Mouse (Mus musculus): ENCODE measurements around the gene Tsga10ip. TPM values are rescaled to one million over a fixed set of nuclear protein-coding genes. Genes with fewer than 3 reads are reported as not detected.
A peak's percentile ranks its signal among the peaks of the same experiment; 100 is the strongest.

Tsga10ip gene
- polyA plus RNA-seq, 1 experiment from 2014 or later, result not detected

DNA sequence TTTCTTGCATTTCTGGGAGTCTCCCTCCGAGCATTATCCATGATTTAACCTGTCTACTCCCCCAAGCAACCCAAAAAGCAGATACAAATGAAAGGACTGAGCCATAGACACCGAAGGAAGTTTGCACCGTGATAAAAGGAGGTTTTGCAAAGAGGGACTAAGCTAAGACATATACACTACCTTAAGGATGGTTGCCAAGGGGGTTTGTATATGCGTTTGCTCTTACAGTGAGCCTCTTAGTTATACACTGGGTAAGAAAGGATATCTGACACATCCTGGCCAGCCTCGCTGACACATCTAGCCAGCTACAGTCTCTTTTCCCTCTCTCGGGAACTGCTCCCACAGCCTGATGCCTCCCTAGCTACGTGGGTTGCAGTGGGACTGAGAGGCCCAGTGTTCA, 31.6 kb upstream of the Tsga10ip start:
- Histone ChIP-seq H3K27ac (peak overlapping the region; percentile 43; the same call in 1 of the 2 replicates), H3K4me2 (replicated peaks) (peak overlapping the region; percentile 51), H3K27me3 (ENCODE audit: control insufficient read depth, insufficient read depth, low read length) (no peaks in the 10 kb centered on the region), H3K4me3 (replicated peaks; ENCODE audit: low read length) (no peak overlapping the region), H3K36me3 (replicated peaks; ENCODE audit: control insufficient read depth, insufficient read depth) (0 out of 2 replicates have a peak, but pooled peaks cover under 1% of the 10 kb centered on the region), H3K9me3 (ENCODE audit: control insufficient read depth, low read length) (no peaks in the 10 kb centered on the region), H3K9ac (peak overlapping the region; percentile 39), H3K4me1 (replicated peaks; ENCODE audit: control insufficient read depth, insufficient read depth, low read length) (peaks cover 6% of the 10 kb centered on the region)
- WGBS, result 75% methylated on average over 7 of the region's 7 CpGs
- ATAC-seq (ENCODE audit: low FRiP score) (no peak), DNase-seq (ENCODE audit: low spot score) (no peak)

DNA sequence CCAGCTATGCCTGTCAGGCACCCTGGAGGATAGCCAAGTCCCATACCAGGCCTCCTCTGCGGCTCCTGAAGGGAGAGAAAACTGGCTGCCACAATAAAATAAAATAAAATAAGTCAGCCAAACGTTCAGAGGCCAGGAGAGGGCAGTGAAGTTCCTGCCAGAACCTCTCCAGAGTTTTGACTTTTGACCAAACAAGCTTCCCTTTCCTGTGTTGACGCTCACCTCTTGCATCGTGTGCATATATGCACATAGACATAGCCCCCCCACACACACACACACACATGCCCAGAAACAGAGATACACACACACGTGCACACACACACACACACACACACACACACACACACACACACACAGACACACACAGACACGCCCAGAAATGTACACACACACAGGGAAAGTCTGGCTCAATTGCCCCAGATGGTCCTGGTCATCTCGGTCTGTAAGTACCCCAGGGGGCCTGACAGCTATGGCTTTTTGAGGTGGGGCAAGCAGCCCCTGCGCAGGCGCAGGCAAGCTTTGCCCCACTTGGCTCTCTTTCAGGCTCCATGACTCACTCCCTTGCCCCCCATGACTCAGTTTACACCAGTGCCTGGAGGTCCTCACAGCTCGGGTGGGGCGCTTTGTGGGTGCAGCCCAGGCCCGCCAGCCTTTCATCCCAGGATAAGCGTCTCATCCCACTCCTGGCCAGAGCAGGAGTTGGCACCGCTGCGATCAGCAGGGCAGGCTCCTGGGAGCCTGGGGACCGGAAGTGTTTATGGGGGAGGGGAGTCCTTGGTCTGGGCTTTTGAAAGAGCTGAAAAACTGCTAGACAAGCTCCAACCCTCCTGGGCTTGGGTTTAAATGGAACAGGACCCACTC, 30.9 kb upstream of the Tsga10ip start:
- Histone ChIP-seq H3K4me3 (replicated peaks; ENCODE audit: low read length) (peak overlapping the region; percentile 17), H3K4me2 (replicated peaks) (peak overlapping the region; percentile 51), H3K36me3 (replicated peaks; ENCODE audit: control insufficient read depth, insufficient read depth) (0 out of 2 replicates have a peak, but pooled peaks cover 5% of the 10 kb centered on the region), H3K27me3 (ENCODE audit: control insufficient read depth, insufficient read depth, low read length) (no peaks in the 10 kb centered on the region), H3K9ac (peak overlapping the region; percentile 39), H3K9me3 (ENCODE audit: control insufficient read depth, low read length) (no peaks in the 10 kb centered on the region), H3K4me1 (replicated peaks; ENCODE audit: control insufficient read depth, insufficient read depth, low read length) (peaks cover 6% of the 10 kb centered on the region), H3K27ac (peak overlapping the region; percentile 43; the same call in 1 of the 2 replicates)
- DNase-seq (ENCODE audit: low spot score), result peak; percentile 40
- 12% methylated on average over 16 of the region's 16 CpGs for WGBS
- peak; percentile 37; the same call in 1 of the 2 replicates for ATAC-seq (ENCODE audit: low FRiP score)

DNA sequence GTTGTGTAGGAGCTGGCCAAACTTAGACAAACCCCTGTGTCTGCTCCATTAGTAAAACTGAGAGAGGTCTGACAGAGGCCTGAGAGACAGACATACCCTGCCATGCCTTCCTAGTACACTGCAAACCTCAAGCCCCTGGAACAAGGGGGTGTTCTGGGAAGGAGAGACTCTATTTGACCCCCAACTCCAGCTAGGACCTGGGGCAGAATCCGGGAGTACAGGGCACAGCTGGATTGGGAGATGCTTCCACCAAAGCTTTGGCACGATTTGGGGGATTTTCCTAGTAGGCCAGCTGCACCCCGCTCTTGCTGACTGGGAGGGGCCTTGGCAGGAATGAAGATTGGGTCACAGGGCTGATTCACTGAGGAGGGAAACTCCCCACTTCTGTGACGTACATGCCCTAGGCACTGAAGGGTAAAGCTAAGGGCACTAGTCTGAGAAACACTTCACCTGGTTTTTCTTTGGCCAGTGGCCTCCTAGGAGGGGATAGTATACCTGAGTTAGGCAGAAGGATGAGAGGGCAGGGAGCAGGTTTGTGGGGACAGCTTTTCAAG, 29.7 kb upstream of the Tsga10ip start:
- H3K9ac ChIP-seq, result no peak overlapping the region
- H3K9me3 ChIP-seq (ENCODE audit: control insufficient read depth, low read length), result no peaks in the 10 kb centered on the region
- H3K27me3 ChIP-seq (ENCODE audit: control insufficient read depth, insufficient read depth, low read length), result no peaks in the 10 kb centered on the region
- no peak overlapping the region for H3K4me2 ChIP-seq (replicated peaks)
- H3K4me3 ChIP-seq (replicated peaks; ENCODE audit: low read length), result no peak overlapping the region
- DNase-seq (ENCODE audit: low spot score), result no peak
- H3K36me3 ChIP-seq (replicated peaks; ENCODE audit: control insufficient read depth, insufficient read depth), result peaks cover 13% of the 10 kb centered on the region
- peaks cover 6% of the 10 kb centered on the region for H3K4me1 ChIP-seq (replicated peaks; ENCODE audit: control insufficient read depth, insufficient read depth, low read length)
- no peak overlapping the region for H3K27ac ChIP-seq
- 74% methylated on average over 4 of the region's 4 CpGs for WGBS
- no peak for ATAC-seq (ENCODE audit: low FRiP score)

DNA sequence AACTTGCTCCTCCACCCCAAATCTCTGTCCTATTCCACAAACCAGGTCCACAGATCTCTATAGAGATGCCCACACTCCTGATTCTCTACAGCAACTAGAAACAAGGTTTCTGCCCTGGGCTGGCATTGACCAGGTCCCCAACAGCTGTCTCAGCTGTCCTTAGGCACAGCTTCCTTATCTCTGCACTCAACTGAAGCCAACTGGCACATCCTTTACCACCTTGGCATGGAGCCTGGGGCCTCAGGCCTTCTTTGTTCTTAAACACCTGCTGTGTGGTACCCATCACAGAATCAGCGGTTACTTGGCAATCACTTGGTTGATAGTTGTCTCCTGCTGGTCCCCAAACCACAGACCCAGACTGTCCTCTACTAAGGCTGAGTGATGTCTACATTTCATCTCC, 28.1 kb upstream of the Tsga10ip start:
- H3K4me3 ChIP-seq (replicated peaks; ENCODE audit: low read length), result no peak overlapping the region
- H3K27me3 ChIP-seq (ENCODE audit: control insufficient read depth, insufficient read depth, low read length), result no peaks in the 10 kb centered on the region
- ATAC-seq (ENCODE audit: low FRiP score), result no peak
- H3K4me1 ChIP-seq (replicated peaks; ENCODE audit: control insufficient read depth, insufficient read depth, low read length), result peaks cover 18% of the 10 kb centered on the region
- peaks cover 25% of the 10 kb centered on the region for H3K36me3 ChIP-seq (replicated peaks; ENCODE audit: control insufficient read depth, insufficient read depth)
- no peak for DNase-seq (ENCODE audit: low spot score)
- no peak overlapping the region for H3K4me2 ChIP-seq (replicated peaks)
- H3K27ac ChIP-seq, result no peak overlapping the region
- H3K9me3 ChIP-seq (ENCODE audit: control insufficient read depth, low read length), result no peaks in the 10 kb centered on the region
- 74% methylated on average over 1 of the region's 1 CpGs for WGBS
- no peak overlapping the region for H3K9ac ChIP-seq

DNA sequence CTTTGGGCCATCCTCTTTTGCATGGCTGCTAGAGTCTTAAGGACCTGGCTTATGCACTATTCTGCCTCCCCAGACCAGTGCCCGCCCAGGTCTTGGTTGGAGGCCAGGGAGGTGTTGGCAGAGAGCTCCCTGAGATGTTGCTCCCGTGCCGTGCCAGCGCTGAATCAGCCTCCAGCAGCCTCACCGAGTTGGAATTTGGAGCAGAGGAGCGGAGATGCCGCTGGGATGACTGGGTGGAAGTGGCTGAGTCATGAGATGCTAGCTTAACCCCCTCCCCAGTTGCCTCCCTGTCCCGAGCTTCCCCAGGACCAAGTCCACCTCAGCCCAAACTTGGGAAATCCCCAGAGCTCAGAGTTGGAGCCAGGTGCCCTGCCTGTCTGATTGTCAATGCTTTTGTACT, 27.5 kb upstream of the Tsga10ip start:
- Histone ChIP-seq H3K4me3 (replicated peaks; ENCODE audit: low read length) (no peak overlapping the region), H3K27ac (no peak overlapping the region), H3K4me1 (replicated peaks; ENCODE audit: control insufficient read depth, insufficient read depth, low read length) (peaks cover 18% of the 10 kb centered on the region), H3K9me3 (ENCODE audit: control insufficient read depth, low read length) (no peaks in the 10 kb centered on the region), H3K36me3 (replicated peaks; ENCODE audit: control insufficient read depth, insufficient read depth) (peaks cover 25% of the 10 kb centered on the region), H3K27me3 (ENCODE audit: control insufficient read depth, insufficient read depth, low read length) (no peaks in the 10 kb centered on the region), H3K4me2 (replicated peaks) (no peak overlapping the region), H3K9ac (no peak overlapping the region)
- ATAC-seq (ENCODE audit: low FRiP score), result no peak
- DNase-seq (ENCODE audit: low spot score), result no peak
- 74% methylated on average over 8 of the region's 8 CpGs for WGBS

DNA sequence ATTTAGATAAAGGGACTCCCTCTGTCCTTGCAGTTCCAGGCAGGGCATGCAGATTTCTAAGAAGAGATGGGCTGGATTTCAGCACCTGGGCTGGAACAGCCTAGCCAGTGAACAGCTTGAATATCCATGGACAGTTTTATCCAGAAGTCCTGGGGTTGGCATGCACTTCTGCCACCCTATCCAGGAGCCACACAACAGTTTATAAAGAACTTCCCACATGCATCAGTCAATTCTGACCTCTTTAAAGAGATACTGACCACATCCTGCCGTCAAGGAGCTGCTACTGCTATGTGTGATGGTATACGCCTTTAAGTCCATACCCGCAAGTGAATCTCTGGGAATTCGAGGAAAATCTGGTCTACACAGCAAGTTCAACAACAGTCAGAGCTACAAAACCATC, 26.9 kb upstream of the Tsga10ip start:
- Histone ChIP-seq H3K27me3 (ENCODE audit: control insufficient read depth, insufficient read depth, low read length) (no peaks in the 10 kb centered on the region), H3K4me3 (replicated peaks; ENCODE audit: low read length) (no peak overlapping the region), H3K9me3 (ENCODE audit: control insufficient read depth, low read length) (no peaks in the 10 kb centered on the region), H3K4me1 (replicated peaks; ENCODE audit: control insufficient read depth, insufficient read depth, low read length) (peaks cover 18% of the 10 kb centered on the region), H3K9ac (no peak overlapping the region), H3K36me3 (replicated peaks; ENCODE audit: control insufficient read depth, insufficient read depth) (peaks cover 25% of the 10 kb centered on the region), H3K27ac (no peak overlapping the region), H3K4me2 (replicated peaks) (no peak overlapping the region)
- 87% methylated on average over 4 of the region's 4 CpGs for WGBS
- ATAC-seq (ENCODE audit: low FRiP score), result no peak
- no peak for DNase-seq (ENCODE audit: low spot score)

DNA sequence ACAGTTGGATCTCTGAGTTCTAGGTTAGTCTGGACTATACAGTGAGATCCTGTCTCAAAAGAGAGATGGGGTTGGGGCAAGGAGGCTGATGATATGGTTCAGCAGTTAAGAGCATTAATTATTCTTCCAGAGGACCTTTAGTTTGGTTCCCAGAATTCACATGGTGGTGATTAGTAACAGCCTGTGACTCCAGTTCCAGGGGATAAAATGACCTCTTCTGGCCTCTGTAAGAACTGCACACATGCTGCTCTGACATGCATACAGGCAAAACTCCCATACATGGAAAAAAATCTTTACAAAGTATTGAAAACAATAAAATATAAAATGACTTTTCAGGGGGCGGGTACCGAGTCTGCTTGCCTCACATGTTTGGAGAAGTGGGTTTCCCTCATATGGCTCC, 25.8 kb upstream of the Tsga10ip start:
- WGBS, result 96% methylated on average over 2 of the region's 2 CpGs
- no peak overlapping the region for H3K9ac ChIP-seq
- peaks cover 20% of the 10 kb centered on the region for H3K4me1 ChIP-seq (replicated peaks; ENCODE audit: control insufficient read depth, insufficient read depth, low read length)
- ATAC-seq (ENCODE audit: low FRiP score) (no peak), DNase-seq (ENCODE audit: low spot score) (peak; percentile 46)
- peaks cover 25% of the 10 kb centered on the region for H3K36me3 ChIP-seq (replicated peaks; ENCODE audit: control insufficient read depth, insufficient read depth)
- H3K27ac ChIP-seq, result no peak overlapping the region
- no peaks in the 10 kb centered on the region for H3K27me3 ChIP-seq (ENCODE audit: control insufficient read depth, insufficient read depth, low read length)
- H3K9me3 ChIP-seq (ENCODE audit: control insufficient read depth, low read length), result no peaks in the 10 kb centered on the region
- H3K4me3 ChIP-seq (replicated peaks; ENCODE audit: low read length), result no peak overlapping the region
- no peak overlapping the region for H3K4me2 ChIP-seq (replicated peaks)

DNA sequence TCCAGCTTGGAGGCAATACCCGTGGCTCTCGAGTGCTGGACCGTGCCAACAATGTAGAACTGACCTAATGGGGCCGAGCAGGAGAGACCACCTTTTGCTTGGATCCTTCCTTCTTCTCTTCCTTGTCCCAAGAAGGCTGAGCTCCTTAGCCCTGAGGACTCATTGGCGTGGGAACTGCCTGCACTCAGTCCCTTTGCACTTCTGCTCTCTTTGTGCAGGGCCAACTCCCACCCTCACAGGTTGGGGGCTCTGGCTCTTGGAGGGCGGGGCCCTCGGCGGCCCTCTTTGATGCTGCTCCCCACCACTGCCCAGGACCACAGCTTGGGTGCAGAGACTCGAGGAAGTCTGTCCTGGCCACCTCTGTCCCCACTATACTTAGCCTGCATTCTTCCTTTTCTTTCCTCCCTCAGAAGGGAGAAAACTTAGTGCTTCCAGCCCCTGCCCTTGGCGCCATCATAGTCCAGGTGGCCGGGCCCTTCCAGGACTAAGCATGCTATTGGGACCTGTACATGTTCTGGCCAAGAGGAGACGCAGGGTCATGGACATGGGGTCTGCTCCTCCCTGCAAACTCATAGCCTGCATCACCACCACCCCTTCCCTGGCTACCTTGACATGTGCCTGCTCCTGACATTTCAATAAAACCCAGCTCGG, 24.4 kb upstream of the Tsga10ip start:
- Histone ChIP-seq H3K27me3 (ENCODE audit: control insufficient read depth, insufficient read depth, low read length) (no peaks in the 10 kb centered on the region), H3K36me3 (replicated peaks; ENCODE audit: control insufficient read depth, insufficient read depth) (peaks cover 33% of the 10 kb centered on the region), H3K4me2 (replicated peaks) (peak overlapping the region; percentile 90), H3K9me3 (ENCODE audit: control insufficient read depth, low read length) (no peaks in the 10 kb centered on the region), H3K4me3 (replicated peaks; ENCODE audit: low read length) (no peak overlapping the region), H3K27ac (no peak overlapping the region), H3K4me1 (replicated peaks; ENCODE audit: control insufficient read depth, insufficient read depth, low read length) (peaks cover 24% of the 10 kb centered on the region), H3K9ac (no peak overlapping the region)
- ATAC-seq (ENCODE audit: low FRiP score) (no peak), DNase-seq (ENCODE audit: low spot score) (no peak)
- 95% methylated on average over 13 of the region's 13 CpGs for WGBS

DNA sequence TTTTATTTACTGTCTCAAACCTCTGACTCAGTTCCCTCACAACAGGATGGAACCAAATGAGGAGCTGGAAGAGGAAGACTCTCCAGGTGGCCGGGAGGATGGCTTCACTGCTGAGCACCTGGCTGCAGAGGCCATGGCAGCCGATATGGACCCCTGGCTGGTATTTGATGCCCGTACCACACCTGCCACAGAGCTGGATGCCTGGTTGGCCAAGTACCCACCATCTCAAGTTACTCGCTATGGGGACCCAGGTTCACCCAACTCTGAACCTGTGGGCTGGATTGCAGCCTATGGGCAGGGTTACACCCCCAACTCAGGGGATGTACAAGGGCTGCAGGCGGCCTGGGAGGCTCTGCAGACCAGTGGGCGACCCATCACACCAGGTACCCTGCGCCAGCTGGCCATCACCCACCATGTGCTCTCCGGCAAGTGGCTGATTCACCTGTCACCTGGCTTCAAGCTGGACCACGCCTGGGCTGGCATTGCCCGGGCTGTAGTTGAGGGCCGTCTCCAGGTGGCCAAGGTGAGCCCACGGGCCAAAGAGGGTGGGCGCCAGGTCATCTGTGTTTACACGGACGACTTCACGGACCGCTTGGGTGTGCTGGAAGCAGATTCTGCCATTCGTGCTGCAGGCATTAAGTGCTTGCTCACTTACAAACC, 23.7 kb upstream of the Tsga10ip start:
- Histone ChIP-seq H3K9ac (peak overlapping the region; percentile 94), H3K27me3 (ENCODE audit: control insufficient read depth, insufficient read depth, low read length) (no peaks in the 10 kb centered on the region), H3K4me3 (replicated peaks; ENCODE audit: low read length) (peak overlapping the region; percentile 79), H3K27ac (peak overlapping the region; percentile 94; the same call in 1 of the 2 replicates), H3K9me3 (ENCODE audit: control insufficient read depth, low read length) (no peaks in the 10 kb centered on the region), H3K36me3 (replicated peaks; ENCODE audit: control insufficient read depth, insufficient read depth) (peaks cover 40% of the 10 kb centered on the region), H3K4me2 (replicated peaks) (peak overlapping the region; percentile 90), H3K4me1 (replicated peaks; ENCODE audit: control insufficient read depth, insufficient read depth, low read length) (peaks cover 24% of the 10 kb centered on the region)
- ATAC-seq (ENCODE audit: low FRiP score), result no peak
- 94% methylated on average over 18 of the region's 18 CpGs for WGBS
- DNase-seq (ENCODE audit: low spot score), result no peak

All from hindbrain, embryonic 14.5 days (tissue).